Mouse (Mus musculus): ENCODE data around the gene Aldh1l1.

The Aldh1l1 gene

GRCm38 (mm10) chr6:90553197-90553596 lies 67.0 kb downstream of the Aldh1l1 start:
- no peak for DNase-seq

- no peak for DNase-seq
Observed at GRCm38 (mm10) chr6:90553682-90554081, 67.5 kb downstream of the Aldh1l1 start.

GRCm38 (mm10) chr6:90556534-90557058 lies 70.4 kb downstream of the Aldh1l1 start:
- no peak for DNase-seq

GRCm38 (mm10) chr6:90557077-90557476 lies 70.8 kb downstream of the Aldh1l1 start:
- no peak for DNase-seq

- no peak for DNase-seq
Observed at GRCm38 (mm10) chr6:90557829-90558693, 71.8 kb downstream of the Aldh1l1 start.

GRCm38 (mm10) chr6:90560390-90561058 lies 74.3 kb downstream of the Aldh1l1 start:
- DNase-seq, result no peak

- no peak for DNase-seq
Observed at GRCm38 (mm10) chr6:90561234-90561781, 75.1 kb downstream of the Aldh1l1 start.

- no peak for DNase-seq
Observed at GRCm38 (mm10) chr6:90564240-90564639, 78.0 kb downstream of the Aldh1l1 start.

GRCm38 (mm10) chr6:90565357-90566215 lies 79.4 kb downstream of the Aldh1l1 start:
- no peak for DNase-seq

GRCm38 (mm10) chr6:90567486-90567885 lies 81.3 kb downstream of the Aldh1l1 start:
- DNase-seq, result no peak

- DNase-seq, result no peak
Observed at GRCm38 (mm10) chr6:90567928-90568327, 81.7 kb downstream of the Aldh1l1 start.

- no peak for DNase-seq
Observed at GRCm38 (mm10) chr6:90568721-90569120, 82.5 kb downstream of the Aldh1l1 start.

- no peak for DNase-seq
Observed at GRCm38 (mm10) chr6:90569736-90570383, 83.6 kb downstream of the Aldh1l1 start.

GRCm38 (mm10) chr6:90570392-90570791 lies 84.2 kb downstream of the Aldh1l1 start:
- no peak for DNase-seq

GRCm38 (mm10) chr6:90575261-90575715 lies 89.1 kb downstream of the Aldh1l1 start:
- DNase-seq, result peak in 1 of 2 experiments; percentile 20

- no peak for DNase-seq
Observed at GRCm38 (mm10) chr6:90578174-90578573, 91.9 kb downstream of the Aldh1l1 start.

GRCm38 (mm10) chr6:90582331-90582730 lies 96.1 kb downstream of the Aldh1l1 start:
- no peak for DNase-seq

- no peak for DNase-seq
Observed at GRCm38 (mm10) chr6:90588113-90588512, 101.9 kb downstream of the Aldh1l1 start.

- no peak for DNase-seq
Observed at GRCm38 (mm10) chr6:90590707-90591106, 104.5 kb downstream of the Aldh1l1 start.

- no peak for DNase-seq
Observed at GRCm38 (mm10) chr6:90594972-90595371, 108.7 kb downstream of the Aldh1l1 start.

- no peak for DNase-seq
Observed at GRCm38 (mm10) chr6:90597060-90597459, 110.8 kb downstream of the Aldh1l1 start.

GRCm38 (mm10) chr6:90597592-90597991 lies 111.4 kb downstream of the Aldh1l1 start:
- DNase-seq, result no peak

Measured in thymus, adult 18-20 months (tissue).